Mouse (Mus musculus): ENCODE measurements around the gene Gtf2ird2.

DNA sequence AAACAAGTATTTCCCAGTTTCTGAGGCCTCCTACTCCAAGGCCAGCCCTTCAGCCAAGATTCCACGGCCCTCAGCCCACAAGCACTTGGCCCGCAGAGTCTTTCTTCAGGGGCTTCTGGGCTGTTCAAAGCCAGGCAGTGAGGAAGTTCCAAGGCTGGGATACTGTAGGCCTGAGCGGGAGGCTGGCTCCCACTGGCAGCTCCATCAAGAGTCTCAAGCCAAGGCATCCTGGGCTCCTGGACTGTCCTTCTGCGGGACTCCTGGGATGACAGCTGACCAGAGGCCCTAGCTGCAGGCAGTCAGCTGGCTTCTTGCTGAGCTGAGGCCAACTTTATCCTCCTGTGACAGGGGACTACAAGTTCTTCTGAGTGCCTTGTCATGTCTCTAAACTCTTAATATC, 35.7 kb upstream of the Gtf2ird2 start:
- TF ChIP-seq CTCF (IDR thresholded peaks at IDR 0.05; ENCODE audit: borderline replicate concordance, insufficient read depth, low read depth, low read length) (no peak), POLR2A (IDR thresholded peaks at IDR 0.05; ENCODE audit: borderline replicate concordance, insufficient read depth, low read length) (no peak)
